Mouse (Mus musculus): Measurements from ENCODE around the gene Slc44a5. TPM values are rescaled to one million over a fixed set of nuclear protein-coding genes. Genes with fewer than 3 reads are reported as not detected.
"Not testable (repeated sequence)": the region's sequence is repeated elsewhere in the genome, so short reads cannot be mapped to it uniquely, and the experiment has no call there.

Slc44a5 gene
- polyA plus RNA-seq, 1 experiment from 2014 or later = 0.73 TPM

DNA sequence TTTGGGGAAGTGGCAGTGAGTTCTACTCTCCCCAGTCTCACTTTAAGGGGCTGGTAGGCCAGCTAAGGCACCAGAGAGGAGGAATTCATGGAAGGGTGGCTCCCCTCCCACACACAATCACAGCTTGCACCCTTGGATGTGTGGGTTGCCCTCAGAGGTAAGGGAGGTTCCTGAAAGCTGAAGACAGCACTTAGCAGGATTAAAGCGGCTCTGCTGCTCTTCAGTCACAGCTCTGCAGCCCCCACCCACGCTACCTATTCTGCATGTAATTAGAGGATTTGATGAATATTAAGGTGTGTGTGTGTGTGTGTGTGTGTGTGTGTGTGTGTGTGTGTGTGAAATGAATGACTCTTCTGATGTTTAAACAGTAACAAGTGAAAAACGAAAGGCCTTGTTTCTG lies 163.3 kb downstream of the Slc44a5 start:
- Histone ChIP-seq H3K27ac (no peak overlapping the region), H3K27me3 (no peaks in the 10 kb centered on the region), H3K9ac (no peak overlapping the region), H3K4me2 (no peak overlapping the region), H3K36me3 (no peaks in the 10 kb centered on the region), H3K4me1 (no peaks in the 10 kb centered on the region), H3K9me3 (no peaks in the 10 kb centered on the region), H3K4me3 (no peak overlapping the region)
- ATAC-seq (ENCODE audit: insufficient number of reproducible peaks, low FRiP score, low TSS enrichment, low read depth) = no peak
- 84% methylated on average over 3 of the region's 3 CpGs for WGBS

DNA sequence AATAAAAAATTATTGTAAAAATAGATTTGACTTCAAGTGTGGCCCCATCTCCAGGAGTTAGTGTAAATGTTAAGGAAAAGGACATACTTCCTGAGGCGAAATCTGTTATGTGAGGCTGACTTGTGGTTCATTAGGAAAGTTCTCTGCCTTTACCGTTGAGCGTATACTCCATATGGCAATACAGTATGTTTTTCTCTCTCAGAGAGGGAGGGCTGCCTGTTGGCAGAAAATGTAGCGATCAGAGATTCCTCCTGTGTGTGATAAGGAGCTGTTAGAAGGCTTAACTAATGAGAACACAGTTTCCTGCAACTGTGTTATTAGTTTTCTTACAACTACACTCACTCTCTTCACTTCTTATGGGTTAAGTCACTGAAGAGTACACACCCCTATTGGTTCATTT lies 168.1 kb downstream of the Slc44a5 start:
- Histone ChIP-seq H3K36me3 (no peaks in the 10 kb centered on the region), H3K9ac (no peak overlapping the region), H3K4me1 (no peaks in the 10 kb centered on the region), H3K27ac (no peak overlapping the region), H3K27me3 (no peaks in the 10 kb centered on the region), H3K4me2 (no peak overlapping the region), H3K9me3 (no peaks in the 10 kb centered on the region), H3K4me3 (no peak overlapping the region)
- ATAC-seq (ENCODE audit: insufficient number of reproducible peaks, low FRiP score, low TSS enrichment, low read depth) = no peak
- WGBS = 70% methylated on average over 4 of the region's 4 CpGs

DNA sequence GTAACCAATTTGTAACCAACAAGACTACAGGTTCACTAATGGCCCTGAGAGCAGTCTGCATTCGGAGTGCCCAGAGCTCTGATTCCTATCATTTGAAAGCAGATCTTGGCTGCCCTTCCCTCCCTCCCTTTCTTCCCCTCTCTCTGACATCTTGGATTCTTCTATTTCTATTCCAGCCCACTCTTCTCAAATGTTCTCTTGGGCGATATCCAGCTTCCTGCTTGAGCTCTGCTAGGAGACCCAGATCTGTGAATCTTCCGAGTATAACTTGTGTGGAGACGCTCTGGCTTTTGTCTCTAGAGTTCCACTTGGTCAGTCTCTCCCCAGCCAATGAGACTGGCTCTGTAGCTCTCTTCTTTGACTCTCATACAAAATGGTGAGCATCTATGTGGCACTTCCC lies 169.4 kb downstream of the Slc44a5 start:
- no peaks in the 10 kb centered on the region for H3K36me3 ChIP-seq
- no peak for ATAC-seq (ENCODE audit: insufficient number of reproducible peaks, low FRiP score, low TSS enrichment, low read depth)
- 69% methylated on average over 4 of the region's 4 CpGs for WGBS
- H3K9ac ChIP-seq = no peak overlapping the region
- no peaks in the 10 kb centered on the region for H3K27me3 ChIP-seq
- no peak overlapping the region for H3K4me3 ChIP-seq
- no peak overlapping the region for H3K4me2 ChIP-seq
- no peak overlapping the region for H3K27ac ChIP-seq
- H3K9me3 ChIP-seq = no peaks in the 10 kb centered on the region
- no peaks in the 10 kb centered on the region for H3K4me1 ChIP-seq

DNA sequence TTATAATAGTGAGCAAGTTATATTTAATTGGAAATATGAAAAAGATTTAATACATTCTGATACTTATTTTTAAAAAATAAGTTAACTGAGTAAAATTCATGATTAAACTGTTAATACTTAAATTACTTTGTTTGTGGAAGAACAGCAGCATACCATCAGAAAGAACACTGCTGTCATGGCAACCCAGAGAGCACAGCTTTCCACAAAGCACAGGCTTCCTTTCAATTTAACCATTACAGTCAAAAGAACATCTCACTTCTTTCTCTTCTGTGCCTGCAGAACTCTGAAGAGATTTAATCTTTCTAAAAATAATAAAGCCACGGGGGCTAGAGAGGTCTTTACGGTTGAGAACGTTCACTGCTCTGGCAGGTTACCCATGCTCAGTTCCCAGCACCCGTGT lies 172.5 kb downstream of the Slc44a5 start:
- Histone ChIP-seq H3K27ac (no peak overlapping the region), H3K4me2 (no peak overlapping the region), H3K9ac (no peak overlapping the region), H3K36me3 (no peaks in the 10 kb centered on the region), H3K27me3 (no peaks in the 10 kb centered on the region), H3K4me1 (no peaks in the 10 kb centered on the region), H3K4me3 (no peak overlapping the region), H3K9me3 (no peaks in the 10 kb centered on the region)
- no peak for ATAC-seq (ENCODE audit: insufficient number of reproducible peaks, low FRiP score, low TSS enrichment, low read depth)
- 86% methylated on average over 4 of the region's 4 CpGs for WGBS

DNA sequence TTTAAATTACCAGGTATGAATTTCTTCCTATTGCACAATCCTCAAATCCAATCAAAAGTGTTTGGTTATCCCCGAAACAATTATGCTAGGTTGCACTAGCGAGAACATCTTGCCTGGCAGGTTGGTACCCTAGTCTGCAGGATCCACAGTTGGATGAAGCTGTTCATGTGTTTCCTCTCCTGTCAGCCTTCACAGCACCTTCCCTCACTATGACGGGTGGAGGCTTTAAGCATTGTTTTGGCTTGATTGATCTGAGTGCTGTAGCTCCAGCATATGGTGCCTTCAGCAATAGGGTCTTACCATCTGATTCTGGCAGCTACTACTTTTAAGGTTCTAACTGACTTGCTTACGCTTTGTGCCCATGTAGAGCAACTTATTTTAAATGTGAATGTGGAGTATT lies 176.5 kb downstream of the Slc44a5 start:
- 83% methylated on average over 4 of the region's 4 CpGs for WGBS
- H3K27me3 ChIP-seq = no peaks in the 10 kb centered on the region
- no peak overlapping the region for H3K9ac ChIP-seq
- no peak overlapping the region for H3K27ac ChIP-seq
- H3K4me3 ChIP-seq = no peak overlapping the region
- ATAC-seq (ENCODE audit: insufficient number of reproducible peaks, low FRiP score, low TSS enrichment, low read depth) = no peak
- no peaks in the 10 kb centered on the region for H3K9me3 ChIP-seq
- H3K4me1 ChIP-seq = no peaks in the 10 kb centered on the region
- no peak overlapping the region for H3K4me2 ChIP-seq
- H3K36me3 ChIP-seq = no peaks in the 10 kb centered on the region

DNA sequence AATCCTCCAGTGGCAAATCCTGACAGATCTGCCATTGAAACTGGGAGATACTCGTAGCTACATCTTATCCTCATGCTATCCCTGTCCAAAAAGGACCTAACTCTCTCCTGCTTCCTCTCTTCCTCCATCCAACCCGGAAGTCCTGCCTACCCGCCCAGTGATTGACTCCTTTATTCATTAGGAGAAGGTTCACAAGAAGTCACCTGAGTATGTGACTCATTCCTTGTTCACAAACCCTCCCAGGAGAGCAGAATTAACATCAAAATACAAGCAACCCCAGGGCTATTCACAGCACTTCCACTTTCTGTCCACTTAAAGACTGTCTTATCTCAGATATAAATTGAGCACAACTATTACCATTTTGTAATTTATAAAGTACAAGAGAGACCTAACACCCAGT lies 180.3 kb downstream of the Slc44a5 start:
- not testable (repeated sequence) for H3K27me3 ChIP-seq; H3K36me3 ChIP-seq; H3K4me3 ChIP-seq; H3K9me3 ChIP-seq; H3K4me2 ChIP-seq; H3K27ac ChIP-seq; H3K4me1 ChIP-seq; H3K9ac ChIP-seq; ATAC-seq (ENCODE audit: insufficient number of reproducible peaks, low FRiP score, low TSS enrichment, low read depth)
- 80% methylated on average over 3 of the region's 3 CpGs for WGBS

DNA sequence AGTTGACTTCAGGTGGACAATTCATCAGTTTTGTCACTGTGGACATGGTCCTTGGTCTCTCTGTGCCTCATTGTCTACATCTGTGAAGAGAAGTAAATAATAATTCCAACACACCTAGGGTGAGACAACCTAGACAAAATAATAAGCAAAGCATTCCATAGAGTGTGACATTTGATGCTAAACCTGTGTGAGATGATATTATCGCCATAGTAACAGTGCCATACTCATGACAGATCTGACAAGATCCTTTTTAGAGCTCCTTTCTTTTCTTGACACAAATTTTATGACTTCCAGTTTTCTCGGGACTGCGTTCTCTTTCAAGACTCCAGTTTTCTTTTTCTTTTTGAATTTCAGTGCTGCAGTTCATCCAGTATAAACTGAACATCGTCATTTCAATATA lies 192.6 kb downstream of the Slc44a5 start:
- no peak overlapping the region for H3K4me3 ChIP-seq
- no peaks in the 10 kb centered on the region for H3K4me1 ChIP-seq
- H3K36me3 ChIP-seq = no peaks in the 10 kb centered on the region
- 78% methylated on average over 4 of the region's 4 CpGs for WGBS
- no peak for ATAC-seq (ENCODE audit: insufficient number of reproducible peaks, low FRiP score, low TSS enrichment, low read depth)
- no peaks in the 10 kb centered on the region for H3K27me3 ChIP-seq
- no peak overlapping the region for H3K27ac ChIP-seq
- H3K9ac ChIP-seq = no peak overlapping the region
- no peaks in the 10 kb centered on the region for H3K9me3 ChIP-seq
- H3K4me2 ChIP-seq = no peak overlapping the region

DNA sequence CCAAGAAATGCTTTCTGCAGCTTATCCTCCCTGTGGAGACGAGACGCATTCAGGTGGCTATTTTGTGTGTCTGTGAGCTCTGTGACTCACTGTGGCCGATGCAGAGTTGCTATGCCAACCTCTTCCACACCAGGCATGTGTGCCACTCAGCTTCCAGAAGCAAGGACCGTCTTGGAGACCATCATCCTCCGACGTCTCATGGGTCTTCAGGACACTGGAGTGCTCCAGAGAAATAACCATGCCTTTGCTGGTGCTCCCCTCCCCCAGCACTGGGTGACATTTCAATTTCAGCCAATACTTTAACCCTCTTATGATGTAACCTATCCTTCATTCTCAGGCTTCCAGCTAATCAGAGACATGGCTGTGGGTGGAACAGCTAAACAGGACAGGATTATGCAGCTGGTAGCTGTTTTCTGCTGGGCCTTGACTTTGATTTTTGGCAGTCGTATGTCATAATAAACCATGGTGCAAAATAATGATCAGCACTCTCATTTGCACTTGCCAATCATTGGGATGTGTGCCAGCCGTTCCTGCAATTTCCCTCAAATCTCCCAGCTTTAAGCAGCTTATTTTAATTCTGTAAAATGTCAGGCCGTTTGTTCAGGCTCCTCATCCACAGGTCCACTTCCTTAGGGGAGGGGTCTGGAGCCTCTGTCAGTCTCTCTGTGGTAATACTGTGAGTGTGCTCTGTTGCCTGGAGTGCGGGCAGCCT lies 198.8 kb downstream of the Slc44a5 start:
- no peaks in the 10 kb centered on the region for H3K4me1 ChIP-seq
- no peak overlapping the region for H3K4me2 ChIP-seq
- H3K27ac ChIP-seq = no peak overlapping the region
- no peaks in the 10 kb centered on the region for H3K9me3 ChIP-seq
- 65% methylated on average over 10 of the region's 10 CpGs for whole genome bisulfite sequencing
- no peak for ATAC-seq (ENCODE audit: insufficient number of reproducible peaks, low FRiP score, low TSS enrichment, low read depth)
- H3K4me3 ChIP-seq = no peak overlapping the region
- H3K36me3 ChIP-seq = no peaks in the 10 kb centered on the region
- no peak overlapping the region for H3K9ac ChIP-seq
- no peaks in the 10 kb centered on the region for H3K27me3 ChIP-seq

DNA sequence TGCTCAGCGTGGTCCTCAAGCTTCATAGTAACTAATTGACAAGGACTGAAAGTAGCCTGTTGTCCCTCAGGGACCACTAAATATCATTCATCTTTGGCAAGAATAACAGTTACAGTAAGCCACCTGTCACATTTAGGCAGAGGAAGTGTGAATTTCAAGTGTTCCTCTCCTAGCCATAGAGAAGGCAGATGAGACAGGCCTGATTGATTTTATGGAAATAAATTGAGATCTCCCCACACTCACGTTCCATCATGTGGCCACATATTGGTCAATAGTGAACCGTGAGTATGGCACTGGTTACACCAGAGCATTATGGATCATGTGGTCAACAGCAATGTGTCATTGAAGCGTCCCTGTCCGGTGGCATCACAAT lies 199.3 kb downstream of the Slc44a5 start:
- WGBS = 85% methylated on average over 5 of the region's 5 CpGs
- no peaks in the 10 kb centered on the region for H3K27me3 ChIP-seq
- no peak overlapping the region for H3K4me2 ChIP-seq
- H3K4me3 ChIP-seq = no peak overlapping the region
- no peaks in the 10 kb centered on the region for H3K9me3 ChIP-seq
- no peak overlapping the region for H3K9ac ChIP-seq
- no peak for ATAC-seq (ENCODE audit: insufficient number of reproducible peaks, low FRiP score, low TSS enrichment, low read depth)
- H3K4me1 ChIP-seq = no peaks in the 10 kb centered on the region
- H3K36me3 ChIP-seq = no peaks in the 10 kb centered on the region
- H3K27ac ChIP-seq = no peak overlapping the region

DNA sequence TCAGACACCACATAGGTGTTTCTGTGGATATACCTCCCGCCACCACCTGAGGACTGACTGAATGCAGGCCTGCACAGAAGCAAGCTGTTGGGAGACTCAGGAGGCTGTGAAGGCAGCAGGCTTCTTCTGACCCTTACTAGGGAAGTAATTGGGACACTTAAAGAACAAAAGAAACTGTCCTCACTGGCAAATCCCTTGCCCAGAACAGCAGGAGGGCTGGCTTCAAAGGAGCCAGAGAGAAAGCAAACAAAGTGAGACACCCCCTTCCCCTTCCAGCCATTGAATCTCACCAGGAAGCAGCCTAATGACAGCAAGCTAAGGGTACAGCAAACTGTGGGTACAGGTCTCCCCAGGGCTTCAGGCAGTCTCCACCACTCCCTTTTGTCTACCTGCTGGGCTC lies 200.3 kb downstream of the Slc44a5 start:
- 68% methylated on average over 1 of the region's 1 CpGs for WGBS
- no peak for ATAC-seq (ENCODE audit: insufficient number of reproducible peaks, low FRiP score, low TSS enrichment, low read depth)
- Histone ChIP-seq H3K9me3 (no peaks in the 10 kb centered on the region), H3K4me3 (no peak overlapping the region), H3K27ac (no peak overlapping the region), H3K4me1 (no peaks in the 10 kb centered on the region), H3K4me2 (no peak overlapping the region), H3K9ac (no peak overlapping the region), H3K27me3 (no peaks in the 10 kb centered on the region), H3K36me3 (no peaks in the 10 kb centered on the region)

DNA sequence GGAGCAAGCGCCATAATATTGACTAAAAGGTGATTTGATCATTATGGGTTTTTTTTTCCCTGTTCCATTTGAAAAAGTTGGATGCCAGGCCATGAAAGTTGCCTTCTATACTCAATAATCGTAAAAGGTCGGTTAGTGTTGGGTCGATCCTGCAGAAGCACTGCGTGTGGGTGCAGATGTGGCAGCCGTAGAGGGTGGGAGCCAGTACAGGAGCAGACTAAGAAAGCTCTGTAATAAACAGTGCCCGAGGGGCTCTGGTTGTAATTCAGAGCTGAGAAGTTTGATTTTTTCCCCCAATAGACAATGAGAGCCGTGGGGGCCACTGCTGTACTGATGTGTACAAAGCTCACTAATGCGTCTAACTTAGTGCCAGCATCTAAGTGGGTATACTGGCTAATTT lies 200.8 kb downstream of the Slc44a5 start:
- Histone ChIP-seq H3K27me3 (no peaks in the 10 kb centered on the region), H3K4me2 (no peak overlapping the region), H3K36me3 (no peaks in the 10 kb centered on the region), H3K4me1 (no peaks in the 10 kb centered on the region), H3K9ac (no peak overlapping the region), H3K9me3 (no peaks in the 10 kb centered on the region), H3K27ac (no peak overlapping the region), H3K4me3 (no peak overlapping the region)
- 39% methylated on average over 9 of the region's 9 CpGs for WGBS
- no peak for ATAC-seq (ENCODE audit: insufficient number of reproducible peaks, low FRiP score, low TSS enrichment, low read depth)

DNA sequence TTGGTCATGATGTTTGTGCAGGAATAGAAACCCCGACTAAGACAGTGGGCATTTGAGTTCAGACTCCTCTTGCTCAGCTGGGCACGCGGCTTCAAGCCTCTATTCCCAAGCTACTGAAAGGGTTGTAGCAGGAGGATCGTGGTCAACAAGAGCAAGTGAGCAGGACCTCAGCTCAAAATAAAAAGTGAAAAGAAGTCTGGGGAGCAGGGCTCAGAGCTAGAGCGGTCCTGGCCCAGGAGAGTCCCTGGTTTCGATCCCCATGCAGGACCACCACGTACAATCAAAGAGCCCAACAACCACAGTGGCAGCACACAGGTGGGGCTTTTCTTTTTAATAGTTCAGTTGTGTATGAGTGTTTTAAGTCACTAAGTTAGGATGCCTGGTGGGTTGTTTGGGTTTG lies 201.5 kb downstream of the Slc44a5 start:
- no peaks in the 10 kb centered on the region for H3K27me3 ChIP-seq
- H3K4me3 ChIP-seq = no peak overlapping the region
- no peaks in the 10 kb centered on the region for H3K36me3 ChIP-seq
- ATAC-seq (ENCODE audit: insufficient number of reproducible peaks, low FRiP score, low TSS enrichment, low read depth) = no peak
- H3K4me2 ChIP-seq = no peak overlapping the region
- 85% methylated on average over 7 of the region's 7 CpGs for WGBS
- H3K9me3 ChIP-seq = no peaks in the 10 kb centered on the region
- H3K9ac ChIP-seq = no peak overlapping the region
- no peak overlapping the region for H3K27ac ChIP-seq
- H3K4me1 ChIP-seq = no peaks in the 10 kb centered on the region

DNA sequence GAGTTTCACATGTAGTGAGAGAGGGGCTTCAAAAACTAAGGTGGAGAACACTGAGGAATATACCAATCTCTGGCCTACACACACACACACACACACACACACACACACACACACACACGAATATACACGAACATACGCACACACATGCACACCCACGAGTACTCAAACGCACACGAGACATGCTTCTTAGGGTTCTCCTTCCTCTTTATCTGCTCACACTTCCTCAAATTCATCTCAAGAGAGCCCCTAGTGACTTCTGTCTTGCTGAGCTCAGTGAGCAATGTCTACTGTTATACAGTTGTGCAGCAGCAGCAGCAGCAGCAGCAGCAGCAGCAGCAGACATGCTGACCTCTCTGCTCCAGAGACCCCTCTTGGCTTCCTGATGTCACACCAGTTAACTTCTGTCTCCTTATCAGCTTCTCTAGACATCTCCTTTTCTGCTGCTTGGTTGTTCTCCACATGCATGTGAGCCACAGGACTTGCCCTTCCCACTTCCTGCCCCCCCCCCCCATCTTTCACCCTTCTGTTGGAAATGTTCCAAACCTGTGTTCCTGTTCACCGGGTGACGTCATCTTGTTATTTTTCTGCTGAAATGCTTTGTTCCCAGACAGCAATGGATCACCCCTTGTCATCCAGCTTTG lies 204.5 kb downstream of the Slc44a5 start:
- Histone ChIP-seq H3K27ac (no peak overlapping the region), H3K36me3 (no peaks in the 10 kb centered on the region), H3K4me3 (no peak overlapping the region), H3K9ac (no peak overlapping the region), H3K27me3 (no peaks in the 10 kb centered on the region), H3K4me1 (no peaks in the 10 kb centered on the region), H3K4me2 (no peak overlapping the region), H3K9me3 (no peaks in the 10 kb centered on the region)
- no peak for ATAC-seq (ENCODE audit: insufficient number of reproducible peaks, low FRiP score, low TSS enrichment, low read depth)
- 65% methylated on average over 8 of the region's 8 CpGs for WGBS
